Mouse (Mus musculus) erythroblast, adult 5-6 weeks (primary cell): ENCODE data around the gene Naaa. TPM values are rescaled to one million over a fixed set of nuclear protein-coding genes. Genes with fewer than 3 reads are reported as not detected.

Experiments used
- ATAC-seq: replicated peaks from 2 replicates; pipeline ENCODE4 v1.8.0; 2016; ENCODE audit warnings: moderate number of reproducible peaks, mild to moderate bottlenecking, moderate TSS enrichment, inconsistent platforms; ENCODE audit not compliant: poor library complexity, low FRiP score, severe bottlenecking
- total RNA-seq, 2 experiments: library from RNA; stranded (forward) in 1 of 2; stranded (reverse) in 1 of 2; fragments of 150-400 nt in 1 of 2; fragments of 200-764, 138-1000 nt in 1 of 2; gene quantifications; 2 replicates each; pipeline versions ENCODE4 v1.2.3 to v1.2.4; 2015 to 2017; ENCODE audit warnings: low replicate concordance in 2 of 2

The Naaa gene
- total RNA-seq (2015; ENCODE audit: low replicate concordance) (10.6 and 27.2 TPM in 2 replicates), total RNA-seq (2017; ENCODE audit: low replicate concordance) (9.8 and 10.4 TPM in 2 replicates)

DNA sequence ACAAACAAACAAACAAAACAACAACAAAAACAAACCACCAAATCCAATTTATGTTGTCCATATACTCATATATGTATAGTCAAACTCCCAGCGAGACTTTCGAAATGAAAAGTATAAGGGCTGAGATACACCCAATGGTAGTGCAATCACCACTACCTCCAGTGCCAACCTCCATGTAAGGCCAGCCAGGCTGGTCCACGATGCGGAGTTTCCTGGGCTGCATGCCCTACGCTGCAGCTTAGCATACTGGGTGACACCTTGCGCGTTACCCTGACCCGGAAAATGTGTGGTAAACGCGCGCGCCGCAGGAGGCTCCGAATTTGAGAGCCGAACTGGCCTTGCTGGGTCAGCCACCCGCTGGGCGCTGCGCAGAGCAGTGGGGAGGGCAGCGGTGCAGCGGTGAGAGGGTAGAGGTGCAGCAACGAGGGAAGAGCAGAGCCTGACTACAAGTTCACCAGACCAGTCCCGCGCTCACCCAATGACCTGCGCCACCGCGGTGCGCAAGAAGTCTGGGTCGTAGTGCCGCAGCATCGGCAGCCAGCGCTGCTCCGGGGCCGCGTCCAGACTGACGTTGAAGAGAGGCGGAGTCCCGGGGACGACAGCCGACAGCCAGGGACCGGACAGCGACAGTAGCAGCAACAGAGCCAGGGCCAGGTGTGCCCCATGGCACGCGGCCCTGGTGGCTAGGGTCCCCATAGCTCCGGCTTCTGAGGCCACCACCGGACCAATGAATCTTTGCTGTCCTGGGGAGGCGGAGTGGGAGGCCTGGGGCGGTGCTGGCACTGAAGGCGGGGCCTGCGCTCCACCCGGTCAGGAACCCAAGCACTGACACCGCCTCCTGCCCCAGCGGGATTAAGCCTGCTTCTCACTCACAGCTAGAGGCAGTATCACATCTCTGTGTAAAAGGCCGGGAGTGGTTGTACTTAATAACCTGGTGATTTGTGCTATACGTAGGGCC is at the start of gene Naaa:
Gene Naaa (minus strand): TSS at position 734 of the 958 bp plus-strand sequence.
- peak; percentile 93 for ATAC-seq

GRCm38 (mm10) chr5:92327367-92327766 is 49.4 kb upstream of the Naaa start:
- ATAC-seq, result no peak

DNA sequence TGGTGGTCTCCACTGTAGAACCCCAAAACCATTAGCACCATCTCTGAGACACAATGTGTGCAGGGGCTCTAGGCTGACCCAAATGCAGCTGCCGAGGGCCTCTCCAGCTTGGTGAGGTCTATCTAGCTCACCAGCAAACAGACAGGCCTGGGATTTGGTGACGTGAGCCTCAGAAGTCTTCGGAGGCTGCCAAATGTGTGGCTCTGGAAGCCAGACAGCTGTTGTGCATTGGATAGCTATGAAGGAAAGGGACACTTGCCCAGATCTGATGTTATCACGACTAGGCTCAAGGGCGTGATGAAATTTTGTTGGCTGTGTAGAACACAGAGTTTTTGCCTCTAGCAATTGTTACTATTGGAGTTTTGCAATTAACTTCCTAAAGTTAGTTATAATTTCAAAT is 45.3 kb upstream of the Naaa start:
- no peak for ATAC-seq

GRCm38 (mm10) chr5:92322612-92323011 is 44.6 kb upstream of the Naaa start:
- no peak for ATAC-seq

GRCm38 (mm10) chr5:92321631-92322400 is 43.8 kb upstream of the Naaa start:
- ATAC-seq, result no peak

GRCm38 (mm10) chr5:92318596-92318995 is 40.6 kb upstream of the Naaa start:
- ATAC-seq, result no peak

- ATAC-seq, result no peak
Measured at GRCm38 (mm10) chr5:92318119-92318518, 40.1 kb upstream of the Naaa start.

GRCm38 (mm10) chr5:92313776-92314175 is 35.8 kb upstream of the Naaa start:
- ATAC-seq, result no peak

GRCm38 (mm10) chr5:92312046-92312715 is 34.2 kb upstream of the Naaa start:
- 0 out of 2 replicates have a peak, but pooled peaks have one; percentile 55 for ATAC-seq

DNA sequence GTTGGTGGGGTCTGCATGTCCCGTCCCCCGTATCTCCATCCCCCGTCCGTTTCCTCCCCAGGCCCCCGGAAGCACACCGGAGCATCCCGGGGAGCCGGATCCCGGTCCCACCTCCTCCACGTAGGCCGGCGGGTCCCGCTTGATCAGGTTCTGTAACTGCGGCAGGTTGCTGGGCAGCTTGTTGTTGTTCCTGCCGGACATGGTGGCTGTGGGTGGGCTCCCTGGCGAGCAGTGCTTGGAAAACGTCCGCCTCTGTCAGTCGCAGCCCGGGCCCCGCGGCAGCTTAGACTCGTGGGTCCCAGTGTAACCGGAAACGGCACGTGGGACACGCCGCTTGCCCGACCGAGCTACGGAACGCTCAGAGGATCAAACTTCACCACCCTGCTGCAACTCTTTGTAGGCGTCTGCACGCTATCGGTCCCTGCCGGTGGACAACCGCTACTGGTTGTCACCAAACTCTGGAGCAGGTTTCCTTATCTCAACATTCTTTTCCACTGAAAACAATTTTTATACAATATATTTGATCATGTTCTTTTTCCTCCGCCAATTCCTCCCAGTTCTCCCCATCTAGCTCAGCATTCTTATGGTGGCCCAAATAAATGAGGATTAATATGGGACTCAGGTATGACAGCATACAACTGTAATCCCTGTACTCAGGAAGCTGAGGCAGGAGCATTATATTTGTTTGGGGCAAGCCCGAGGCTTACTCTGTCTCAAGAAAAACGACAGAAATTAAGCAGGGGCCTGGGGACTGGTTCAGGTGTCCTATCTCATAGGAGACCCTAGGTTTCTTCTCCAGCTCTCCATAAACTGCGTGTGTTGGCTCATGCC is 31.9 kb upstream of the Naaa start, which contains the start of gene Sdad1:
Gene Sdad1 (minus strand): TSS at position 799 of the 831 bp plus-strand sequence.
- peak; percentile 93 for ATAC-seq

- ATAC-seq, result no peak
Measured at GRCm38 (mm10) chr5:92304291-92304690, 26.3 kb upstream of the Naaa start.

- no peak for ATAC-seq
Measured at GRCm38 (mm10) chr5:92302149-92302840, 24.3 kb upstream of the Naaa start.

GRCm38 (mm10) chr5:92294525-92294924 is 16.6 kb upstream of the Naaa start:
- no peak for ATAC-seq

GRCm38 (mm10) chr5:92291652-92292414 is 13.9 kb upstream of the Naaa start:
- no peak for ATAC-seq

GRCm38 (mm10) chr5:92287840-92288239 is 9.9 kb upstream of the Naaa start:
- no peak for ATAC-seq

GRCm38 (mm10) chr5:92283107-92283506 is 5.1 kb upstream of the Naaa start:
- 0 out of 2 replicates have a peak, but pooled peaks have one; percentile 68 for ATAC-seq

- no peak for ATAC-seq
Measured at GRCm38 (mm10) chr5:92282571-92282970, 4.6 kb upstream of the Naaa start.
